Mouse (Mus musculus): ENCODE results near the gene Chdh. TPM values are rescaled to one million over a fixed set of nuclear protein-coding genes. Genes with fewer than 3 reads are reported as not detected.
A peak's percentile ranks its signal among the peaks of the same experiment; 100 is the strongest.

Gene Chdh
- polyA plus RNA-seq, 1 experiment from 2014 or later, result 1.2 TPM

GRCm38 (mm10) chr14:29980447-29981205, 28.2 kb upstream of the Chdh start:
- peaks cover 51% of the 10 kb centered on the region for H3K36me3 ChIP-seq (ENCODE audit: control insufficient read depth, insufficient read depth, low read length)

GRCm38 (mm10) chr14:29986096-29986495, 22.7 kb upstream of the Chdh start:
- Histone ChIP-seq H3K9me3 (replicated peaks; ENCODE audit: control insufficient read depth, low read length) (no peaks in the 10 kb centered on the region), H3K36me3 (ENCODE audit: control insufficient read depth, insufficient read depth, low read length) (peaks cover 64% of the 10 kb centered on the region), H3K27me3 (ENCODE audit: control insufficient read depth, insufficient read depth, low read length) (no peaks in the 10 kb centered on the region), H3K4me3 (replicated peaks; ENCODE audit: low read length) (no peak overlapping the region), H3K4me1 (ENCODE audit: control insufficient read depth, insufficient read depth, low read length) (no peaks in the 10 kb centered on the region), H3K9ac (ENCODE audit: low read length) (no peak overlapping the region), H3K27ac (ENCODE audit: low read length) (no peak overlapping the region), H3K4me2 (ENCODE audit: low read depth, low read length) (no peak overlapping the region)
- ATAC-seq (ENCODE audit: insufficient read depth, low FRiP score), result no peak
- 94% methylated on average over 4 of the region's 4 CpGs for WGBS

More at GRCm38 (mm10) chr14:29980447-29981205, 28.2 kb upstream of the Chdh start:
- no peak overlapping the region for H3K9ac ChIP-seq (ENCODE audit: low read length)
- no peak for ATAC-seq (ENCODE audit: insufficient read depth, low FRiP score)
- 94% methylated on average over 10 of the region's 10 CpGs for whole genome bisulfite sequencing
- no peaks in the 10 kb centered on the region for H3K27me3 ChIP-seq (ENCODE audit: control insufficient read depth, insufficient read depth, low read length)
- H3K4me2 ChIP-seq (ENCODE audit: low read depth, low read length), result no peak overlapping the region
- H3K4me1 ChIP-seq (ENCODE audit: control insufficient read depth, insufficient read depth, low read length), result peaks cover 9% of the 10 kb centered on the region; the same call in 1 of the 2 replicates
- no peak overlapping the region for H3K27ac ChIP-seq (ENCODE audit: low read length)
- no peak overlapping the region for H3K4me3 ChIP-seq (replicated peaks; ENCODE audit: low read length)
- H3K9me3 ChIP-seq (replicated peaks; ENCODE audit: control insufficient read depth, low read length), result no peaks in the 10 kb centered on the region

- peaks cover 62% of the 10 kb centered on the region for H3K36me3 ChIP-seq (ENCODE audit: control insufficient read depth, insufficient read depth, low read length)
- H3K4me1 ChIP-seq (ENCODE audit: control insufficient read depth, insufficient read depth, low read length), result no peaks in the 10 kb centered on the region
- no peak overlapping the region for H3K4me3 ChIP-seq (replicated peaks; ENCODE audit: low read length)
- no peak for ATAC-seq (ENCODE audit: insufficient read depth, low FRiP score)
- WGBS, result 94% methylated on average over 6 of the region's 6 CpGs
- H3K27ac ChIP-seq (ENCODE audit: low read length), result no peak overlapping the region
- no peak overlapping the region for H3K9ac ChIP-seq (ENCODE audit: low read length)
- no peak overlapping the region for H3K4me2 ChIP-seq (ENCODE audit: low read depth, low read length)
- H3K27me3 ChIP-seq (ENCODE audit: control insufficient read depth, insufficient read depth, low read length), result no peaks in the 10 kb centered on the region
- H3K9me3 ChIP-seq (replicated peaks; ENCODE audit: control insufficient read depth, low read length), result no peaks in the 10 kb centered on the region
These were observed 21.5 kb upstream of the Chdh start for GRCm38 (mm10) chr14:29987276-29987675.

GRCm38 (mm10) chr14:29987739-29988138, 21.1 kb upstream of the Chdh start:
- ATAC-seq (ENCODE audit: insufficient read depth, low FRiP score), result no peak
- no peak overlapping the region for H3K27ac ChIP-seq (ENCODE audit: low read length)
- peaks cover 58% of the 10 kb centered on the region for H3K36me3 ChIP-seq (ENCODE audit: control insufficient read depth, insufficient read depth, low read length)
- H3K27me3 ChIP-seq (ENCODE audit: control insufficient read depth, insufficient read depth, low read length), result no peaks in the 10 kb centered on the region
- H3K9ac ChIP-seq (ENCODE audit: low read length), result no peak overlapping the region
- no peaks in the 10 kb centered on the region for H3K4me1 ChIP-seq (ENCODE audit: control insufficient read depth, insufficient read depth, low read length)
- H3K9me3 ChIP-seq (replicated peaks; ENCODE audit: control insufficient read depth, low read length), result no peaks in the 10 kb centered on the region
- H3K4me2 ChIP-seq (ENCODE audit: low read depth, low read length), result no peak overlapping the region
- 91% methylated on average over 9 of the region's 9 CpGs for WGBS
- H3K4me3 ChIP-seq (replicated peaks; ENCODE audit: low read length), result no peak overlapping the region

DNA sequence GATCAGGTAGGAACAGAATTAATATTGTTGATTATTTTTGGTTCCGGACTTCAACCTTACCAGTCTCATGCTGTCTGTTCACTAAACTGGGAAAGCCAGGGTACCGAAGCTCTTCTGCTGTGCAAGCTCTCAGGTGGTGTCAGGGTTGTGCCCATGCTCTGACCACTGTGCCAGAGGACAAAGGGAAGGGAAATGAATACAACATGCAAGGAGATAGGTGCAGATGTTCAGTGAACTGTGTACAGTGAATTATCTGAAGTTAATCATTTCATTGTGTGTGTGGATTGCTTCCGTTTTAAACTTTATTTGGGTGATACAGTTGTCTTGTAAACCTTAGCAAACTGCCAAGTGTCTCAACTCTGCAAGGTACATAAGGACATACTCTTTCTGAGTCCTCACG, 20.5 kb upstream of the Chdh start:
- Histone ChIP-seq H3K4me1 (ENCODE audit: control insufficient read depth, insufficient read depth, low read length) (no peaks in the 10 kb centered on the region), H3K9ac (ENCODE audit: low read length) (no peak overlapping the region), H3K9me3 (replicated peaks; ENCODE audit: control insufficient read depth, low read length) (no peaks in the 10 kb centered on the region), H3K36me3 (ENCODE audit: control insufficient read depth, insufficient read depth, low read length) (peaks cover 59% of the 10 kb centered on the region), H3K4me3 (replicated peaks; ENCODE audit: low read length) (no peak overlapping the region), H3K27me3 (ENCODE audit: control insufficient read depth, insufficient read depth, low read length) (no peaks in the 10 kb centered on the region), H3K4me2 (ENCODE audit: low read depth, low read length) (no peak overlapping the region), H3K27ac (ENCODE audit: low read length) (no peak overlapping the region)
- ATAC-seq (ENCODE audit: insufficient read depth, low FRiP score), result no peak
- WGBS, result 95% methylated on average over 4 of the region's 4 CpGs

- H3K36me3 ChIP-seq (ENCODE audit: control insufficient read depth, insufficient read depth, low read length), result peaks cover 36% of the 10 kb centered on the region
- H3K4me3 ChIP-seq (replicated peaks; ENCODE audit: low read length), result no peak overlapping the region
- no peak overlapping the region for H3K27ac ChIP-seq (ENCODE audit: low read length)
- no peak for ATAC-seq (ENCODE audit: insufficient read depth, low FRiP score)
- H3K4me1 ChIP-seq (ENCODE audit: control insufficient read depth, insufficient read depth, low read length), result 0 out of 2 replicates have a peak, but pooled peaks cover 4% of the 10 kb centered on the region
- no peak overlapping the region for H3K4me2 ChIP-seq (ENCODE audit: low read depth, low read length)
- no peaks in the 10 kb centered on the region for H3K27me3 ChIP-seq (ENCODE audit: control insufficient read depth, insufficient read depth, low read length)
- WGBS, result 90% methylated on average over 4 of the region's 4 CpGs
- H3K9ac ChIP-seq (ENCODE audit: low read length), result no peak overlapping the region
- H3K9me3 ChIP-seq (replicated peaks; ENCODE audit: control insufficient read depth, low read length), result no peaks in the 10 kb centered on the region
These were observed 13.8 kb upstream of the Chdh start for GRCm38 (mm10) chr14:29994976-29995375.

DNA sequence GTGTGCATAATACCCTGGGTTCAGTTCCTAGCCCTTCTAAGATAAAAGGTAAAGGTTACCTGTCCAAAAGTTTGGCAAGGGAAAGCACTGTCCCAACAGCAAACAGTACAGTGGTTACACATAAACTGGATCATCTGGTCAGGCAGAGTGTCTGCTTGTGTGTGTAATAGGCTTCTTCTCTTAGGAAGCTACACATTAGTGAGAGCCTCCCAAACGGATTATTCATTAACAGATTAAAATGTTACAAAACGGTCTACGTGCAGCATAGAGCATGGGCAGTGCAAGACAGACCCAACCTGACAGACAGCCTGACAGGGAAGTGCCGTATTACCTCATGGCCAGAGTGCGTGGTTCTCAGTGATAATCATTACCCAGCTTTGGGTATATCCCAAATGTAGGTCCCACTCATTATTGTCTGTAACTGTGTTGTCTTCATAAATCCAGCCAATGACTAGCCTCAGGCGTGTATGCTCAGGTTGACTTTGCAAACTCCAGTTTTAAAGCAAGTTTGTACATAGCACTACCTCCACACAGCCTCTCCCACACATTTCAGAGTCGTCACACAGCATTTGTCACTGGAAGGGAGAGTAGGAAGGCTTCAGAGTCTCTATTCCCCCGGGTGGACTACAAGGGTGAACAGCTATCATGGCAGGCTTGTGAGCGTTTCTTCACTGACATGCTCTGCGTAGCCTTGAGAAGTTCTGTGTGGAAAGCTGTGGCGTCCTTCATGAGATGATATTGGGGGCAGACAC, 12.6 kb upstream of the Chdh start:
- 0 out of 2 replicates have a peak, but pooled peaks cover 4% of the 10 kb centered on the region for H3K4me1 ChIP-seq (ENCODE audit: control insufficient read depth, insufficient read depth, low read length)
- WGBS, result 84% methylated on average over 11 of the region's 11 CpGs
- no peaks in the 10 kb centered on the region for H3K9me3 ChIP-seq (replicated peaks; ENCODE audit: control insufficient read depth, low read length)
- H3K9ac ChIP-seq (ENCODE audit: low read length), result no peak overlapping the region
- H3K27ac ChIP-seq (ENCODE audit: low read length), result 0 out of 2 replicates have a peak overlapping the region, but pooled peaks have one; percentile 23
- H3K4me3 ChIP-seq (replicated peaks; ENCODE audit: low read length), result no peak overlapping the region
- H3K4me2 ChIP-seq (ENCODE audit: low read depth, low read length), result no peak overlapping the region
- no peaks in the 10 kb centered on the region for H3K27me3 ChIP-seq (ENCODE audit: control insufficient read depth, insufficient read depth, low read length)
- ATAC-seq (ENCODE audit: insufficient read depth, low FRiP score), result peak; percentile 63
- H3K36me3 ChIP-seq (ENCODE audit: control insufficient read depth, insufficient read depth, low read length), result peaks cover 33% of the 10 kb centered on the region

DNA sequence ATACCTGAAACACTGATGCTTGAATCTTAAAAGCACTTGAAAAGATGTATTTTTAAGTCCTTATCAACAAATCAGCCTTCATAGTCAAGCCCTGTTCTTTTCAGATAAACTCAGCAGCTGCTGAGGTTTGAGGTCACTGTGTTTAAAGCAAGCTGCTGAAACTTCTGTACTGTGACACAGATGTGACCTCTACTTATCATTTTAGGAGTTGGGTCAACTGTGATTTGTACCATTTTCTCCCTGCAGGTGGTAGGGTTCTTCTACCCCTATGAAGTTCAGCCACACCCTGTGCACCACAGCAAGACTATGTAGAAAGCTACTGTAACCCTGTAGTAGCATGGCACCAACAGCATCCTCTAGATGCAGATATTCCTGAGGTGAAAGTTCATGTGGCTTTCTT, 11.5 kb upstream of the Chdh start:
- Histone ChIP-seq H3K4me1 (ENCODE audit: control insufficient read depth, insufficient read depth, low read length) (0 out of 2 replicates have a peak, but pooled peaks cover 4% of the 10 kb centered on the region), H3K27me3 (ENCODE audit: control insufficient read depth, insufficient read depth, low read length) (no peaks in the 10 kb centered on the region), H3K4me3 (replicated peaks; ENCODE audit: low read length) (no peak overlapping the region), H3K9ac (ENCODE audit: low read length) (no peak overlapping the region), H3K27ac (ENCODE audit: low read length) (no peak overlapping the region), H3K36me3 (ENCODE audit: control insufficient read depth, insufficient read depth, low read length) (peaks cover 25% of the 10 kb centered on the region), H3K9me3 (replicated peaks; ENCODE audit: control insufficient read depth, low read length) (no peaks in the 10 kb centered on the region), H3K4me2 (ENCODE audit: low read depth, low read length) (no peak overlapping the region)
- ATAC-seq (ENCODE audit: insufficient read depth, low FRiP score), result no peak

All from stomach, embryonic 16.5 days (tissue).